Mouse (Mus musculus): Measurements from ENCODE around the gene Sphk2. TPM values are rescaled to one million over a fixed set of nuclear protein-coding genes. Genes with fewer than 3 reads are reported as not detected.

Sphk2 gene
- polyA plus RNA-seq (2014; fragmentation: Nextera tagmentation; extraction: Ambion mirVana), result 16.8 and 23.9 TPM in 2 replicates

DNA sequence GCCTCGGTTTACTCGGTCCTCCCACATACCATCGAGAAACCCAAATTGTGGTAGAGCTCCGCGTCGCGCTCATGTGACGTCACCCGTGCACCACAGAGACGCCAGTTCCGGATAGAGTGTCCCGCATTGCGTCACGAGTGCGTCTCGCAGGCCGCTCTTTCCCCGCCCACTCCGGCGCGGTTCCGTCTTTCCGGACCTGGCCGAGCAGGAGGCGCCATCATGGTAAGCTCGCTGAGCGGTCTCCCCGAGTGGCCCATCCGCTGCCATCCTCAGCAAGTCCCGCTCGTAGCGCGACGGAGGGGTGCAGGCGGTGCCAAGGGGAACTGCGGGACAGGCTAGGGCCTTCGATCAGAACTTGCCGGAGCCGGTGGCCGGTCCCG lies at the start of gene Sphk2:
Gene Sphk2, minus strand, starts transcription at position 85 of the 380 bp plus-strand sequence.
- H3K4me3 ChIP-seq (ENCODE audit: low read length), result peak within 1 kb of the TSS; percentile 63
- H3K4me1 ChIP-seq (ENCODE audit: control insufficient read depth, insufficient read depth, low read length), result peaks cover 39% of the 10 kb centered on the region
- peak; percentile 79 for ATAC-seq (ENCODE audit: low FRiP score, low TSS enrichment)
- H3K27ac ChIP-seq (ENCODE audit: low read depth, low read length), result peak within 1 kb of the TSS; percentile 74
- under 1% methylated on average over 41 of the region's 41 CpGs for WGBS
- no peaks in the 10 kb centered on the region for H3K9me3 ChIP-seq (ENCODE audit: control insufficient read depth, low read length)
- peak within 1 kb of the TSS; percentile 91 for H3K9ac ChIP-seq (ENCODE audit: low read depth, low read length)
- no peaks in the 10 kb centered on the region for H3K27me3 ChIP-seq (ENCODE audit: control insufficient read depth, insufficient read depth, low read length)
- H3K4me2 ChIP-seq (replicated peaks; ENCODE audit: low read depth, low read length), result peak within 1 kb of the TSS; percentile 94
- peaks cover 45% of the 10 kb centered on the region for H3K36me3 ChIP-seq (ENCODE audit: control insufficient read depth, insufficient read depth, low read length)

DNA sequence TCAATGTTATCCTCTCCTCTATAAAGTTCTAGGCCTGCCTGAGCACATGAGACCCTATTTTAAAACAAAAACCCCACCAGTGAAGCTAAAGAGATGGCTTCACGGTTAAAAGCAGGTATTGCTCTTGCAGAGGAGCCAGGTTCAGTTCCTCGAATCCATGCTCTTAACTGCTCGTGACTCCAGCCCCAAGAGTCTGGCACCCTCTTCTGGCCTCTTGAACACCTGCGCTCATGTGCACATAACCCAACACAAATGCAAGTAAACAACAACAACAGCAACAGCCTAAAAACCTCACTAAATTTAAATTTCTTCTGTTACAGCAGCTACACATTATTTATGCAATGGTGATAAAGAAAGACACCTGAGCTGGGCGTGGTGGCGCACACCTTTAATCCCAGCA lies 49.7 kb upstream of the Sphk2 start:
- Histone ChIP-seq H3K4me2 (replicated peaks; ENCODE audit: low read depth, low read length) (no peak overlapping the region), H3K36me3 (ENCODE audit: control insufficient read depth, insufficient read depth, low read length) (no peaks in the 10 kb centered on the region), H3K9me3 (ENCODE audit: control insufficient read depth, low read length) (no peaks in the 10 kb centered on the region), H3K9ac (ENCODE audit: low read depth, low read length) (no peak overlapping the region), H3K27me3 (ENCODE audit: control insufficient read depth, insufficient read depth, low read length) (no peaks in the 10 kb centered on the region), H3K4me3 (ENCODE audit: low read length) (no peak overlapping the region), H3K27ac (ENCODE audit: low read depth, low read length) (no peak overlapping the region), H3K4me1 (ENCODE audit: control insufficient read depth, insufficient read depth, low read length) (no peaks in the 10 kb centered on the region)
- no peak for ATAC-seq (ENCODE audit: low FRiP score, low TSS enrichment)
- WGBS, result 92% methylated on average over 6 of the region's 6 CpGs

DNA sequence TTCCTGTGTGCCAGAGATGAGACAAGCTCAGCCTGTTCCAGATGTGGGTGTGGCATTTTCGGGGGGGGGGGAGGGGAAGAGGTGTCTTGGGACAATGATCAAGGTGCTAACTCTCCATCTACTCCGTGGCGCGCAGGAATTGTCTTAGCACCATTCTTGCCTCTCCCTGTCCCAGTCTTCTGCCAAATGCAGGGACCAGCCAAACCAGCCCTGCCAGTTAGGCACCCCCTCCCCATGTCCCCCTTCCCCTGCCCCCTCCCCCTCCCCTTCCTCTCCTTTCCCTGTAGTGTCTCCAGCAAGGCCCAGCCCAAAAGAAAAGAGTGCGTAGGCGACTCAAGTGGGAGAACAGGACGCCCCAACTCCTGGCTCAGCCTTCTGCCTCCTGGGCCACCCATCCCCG lies 49.0 kb upstream of the Sphk2 start:
- 46% methylated on average over 5 of the region's 8 CpGs for WGBS
- no peak overlapping the region for H3K27ac ChIP-seq (ENCODE audit: low read depth, low read length)
- H3K27me3 ChIP-seq (ENCODE audit: control insufficient read depth, insufficient read depth, low read length), result no peaks in the 10 kb centered on the region
- H3K9me3 ChIP-seq (ENCODE audit: control insufficient read depth, low read length), result no peaks in the 10 kb centered on the region
- ATAC-seq (ENCODE audit: low FRiP score, low TSS enrichment), result no peak
- H3K4me2 ChIP-seq (replicated peaks; ENCODE audit: low read depth, low read length), result no peak overlapping the region
- H3K4me3 ChIP-seq (ENCODE audit: low read length), result no peak overlapping the region
- no peaks in the 10 kb centered on the region for H3K4me1 ChIP-seq (ENCODE audit: control insufficient read depth, insufficient read depth, low read length)
- H3K9ac ChIP-seq (ENCODE audit: low read depth, low read length), result no peak overlapping the region
- H3K36me3 ChIP-seq (ENCODE audit: control insufficient read depth, insufficient read depth, low read length), result no peaks in the 10 kb centered on the region

DNA sequence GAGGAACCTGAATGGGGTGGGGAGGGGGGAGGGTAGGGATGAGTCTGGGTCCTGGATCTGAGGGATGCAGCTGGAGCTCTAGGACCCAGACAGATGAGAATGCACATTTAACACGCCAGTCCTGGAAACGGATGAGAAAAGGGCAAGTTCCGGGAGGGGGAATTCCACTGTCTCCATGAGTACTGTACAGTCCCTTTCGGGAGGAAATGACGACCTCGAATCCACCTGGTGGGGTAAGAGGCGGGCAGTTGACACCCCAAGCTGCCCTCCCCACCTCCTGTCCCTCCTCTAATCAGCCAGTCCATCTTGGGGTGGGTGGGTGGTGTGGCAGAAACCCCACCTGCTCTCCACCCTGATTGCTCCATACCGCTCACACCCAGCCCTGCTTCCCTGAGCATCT lies 48.2 kb upstream of the Sphk2 start:
- WGBS, result 61% methylated on average over 8 of the region's 8 CpGs
- H3K9ac ChIP-seq (ENCODE audit: low read depth, low read length), result no peak overlapping the region
- ATAC-seq (ENCODE audit: low FRiP score, low TSS enrichment), result no peak

DNA sequence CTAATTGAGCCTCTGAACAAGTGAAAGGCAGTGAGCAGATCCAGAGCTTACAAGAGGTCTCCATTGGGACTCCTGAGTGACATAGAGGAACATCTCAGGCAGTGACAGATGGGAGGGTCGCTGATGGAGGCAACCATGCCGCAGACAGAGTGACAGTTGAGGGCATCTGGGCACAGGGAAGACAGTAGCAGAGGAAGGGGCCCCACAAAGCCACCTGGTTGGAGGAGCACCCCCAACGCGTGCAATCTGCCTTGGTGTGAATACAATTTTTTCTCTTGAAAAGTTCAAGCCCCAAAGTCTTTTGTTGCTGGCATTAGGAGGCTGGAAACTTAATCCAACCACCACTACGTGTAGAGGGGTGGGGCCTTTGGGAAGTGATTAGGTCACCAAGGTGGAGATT lies 42.3 kb upstream of the Sphk2 start:
- ATAC-seq (ENCODE audit: low FRiP score, low TSS enrichment), result no peak
- WGBS, result 67% methylated on average over 5 of the region's 5 CpGs
- Histone ChIP-seq H3K27me3 (ENCODE audit: control insufficient read depth, insufficient read depth, low read length) (peaks cover 21% of the 10 kb centered on the region), H3K4me2 (replicated peaks; ENCODE audit: low read depth, low read length) (no peak overlapping the region), H3K27ac (ENCODE audit: low read depth, low read length) (no peak overlapping the region), H3K9ac (ENCODE audit: low read depth, low read length) (no peak overlapping the region), H3K36me3 (ENCODE audit: control insufficient read depth, insufficient read depth, low read length) (no peaks in the 10 kb centered on the region), H3K9me3 (ENCODE audit: control insufficient read depth, low read length) (no peaks in the 10 kb centered on the region), H3K4me3 (ENCODE audit: low read length) (no peak overlapping the region), H3K4me1 (ENCODE audit: control insufficient read depth, insufficient read depth, low read length) (0 out of 2 replicates have a peak, but pooled peaks cover 4% of the 10 kb centered on the region)

More for the DNA sequence above, 48.2 kb upstream of the Sphk2 start:
- Histone ChIP-seq H3K36me3 (ENCODE audit: control insufficient read depth, insufficient read depth, low read length) (no peaks in the 10 kb centered on the region), H3K4me1 (ENCODE audit: control insufficient read depth, insufficient read depth, low read length) (no peaks in the 10 kb centered on the region), H3K9me3 (ENCODE audit: control insufficient read depth, low read length) (no peaks in the 10 kb centered on the region), H3K27me3 (ENCODE audit: control insufficient read depth, insufficient read depth, low read length) (no peaks in the 10 kb centered on the region), H3K4me3 (ENCODE audit: low read length) (no peak overlapping the region), H3K4me2 (replicated peaks; ENCODE audit: low read depth, low read length) (no peak overlapping the region), H3K27ac (ENCODE audit: low read depth, low read length) (no peak overlapping the region)

DNA sequence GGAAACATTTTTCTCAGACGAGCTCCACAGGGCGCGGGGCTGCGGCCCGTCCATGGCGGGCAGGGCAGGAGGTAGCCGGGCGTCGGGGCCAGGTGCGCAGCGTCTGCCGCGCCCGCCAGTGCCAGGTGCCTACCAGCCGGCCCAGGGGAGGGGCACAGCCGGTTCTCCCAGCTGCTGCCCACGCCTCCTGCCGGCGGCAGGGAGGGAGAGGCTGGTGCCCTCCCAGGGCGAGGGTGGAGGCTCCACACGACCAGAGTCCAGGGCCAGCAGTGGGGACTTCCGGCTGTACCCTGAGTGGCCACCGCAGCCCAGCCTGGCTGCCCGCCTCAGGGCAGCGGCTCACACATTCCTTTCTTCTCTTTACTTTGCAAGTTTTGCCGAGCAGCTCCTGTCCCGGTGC lies 41.6 kb upstream of the Sphk2 start:
- H3K27me3 ChIP-seq (ENCODE audit: control insufficient read depth, insufficient read depth, low read length), result peaks cover 21% of the 10 kb centered on the region
- 0 out of 2 replicates have a peak, but pooled peaks cover 4% of the 10 kb centered on the region for H3K4me1 ChIP-seq (ENCODE audit: control insufficient read depth, insufficient read depth, low read length)
- WGBS, result 11% methylated on average over 25 of the region's 27 CpGs
- H3K9me3 ChIP-seq (ENCODE audit: control insufficient read depth, low read length), result no peaks in the 10 kb centered on the region
- H3K36me3 ChIP-seq (ENCODE audit: control insufficient read depth, insufficient read depth, low read length), result no peaks in the 10 kb centered on the region
- no peak overlapping the region for H3K27ac ChIP-seq (ENCODE audit: low read depth, low read length)
- peak; percentile 70 for ATAC-seq (ENCODE audit: low FRiP score, low TSS enrichment)
- peak overlapping the region; percentile 21; the same call in 1 of the 2 replicates for H3K4me3 ChIP-seq (ENCODE audit: low read length)
- peak overlapping the region; percentile 46 for H3K4me2 ChIP-seq (replicated peaks; ENCODE audit: low read depth, low read length)
- peak overlapping the region; percentile 38; the same call in 1 of the 2 replicates for H3K9ac ChIP-seq (ENCODE audit: low read depth, low read length)

DNA sequence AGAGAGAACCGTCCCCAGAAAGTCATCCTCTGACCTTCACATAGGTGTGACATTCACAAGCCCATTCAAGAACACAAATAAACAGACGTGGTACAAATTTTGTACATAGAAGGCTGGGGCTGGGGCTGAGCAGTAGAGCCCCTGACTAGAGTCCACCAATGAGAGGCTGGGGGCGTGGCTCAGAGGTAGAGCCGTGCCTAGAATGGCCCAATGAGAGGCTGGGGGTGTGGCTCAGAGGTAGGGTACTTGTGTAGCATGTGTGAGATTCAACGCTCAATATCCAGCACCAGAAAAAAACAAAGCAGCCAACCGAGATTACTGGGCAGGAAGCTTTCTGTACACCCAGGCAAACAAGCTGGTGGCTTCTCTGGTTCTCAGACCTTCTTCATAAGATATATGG lies 37.9 kb upstream of the Sphk2 start:
- Histone ChIP-seq H3K36me3 (ENCODE audit: control insufficient read depth, insufficient read depth, low read length) (no peaks in the 10 kb centered on the region), H3K4me2 (replicated peaks; ENCODE audit: low read depth, low read length) (no peak overlapping the region), H3K9me3 (ENCODE audit: control insufficient read depth, low read length) (no peaks in the 10 kb centered on the region), H3K4me1 (ENCODE audit: control insufficient read depth, insufficient read depth, low read length) (0 out of 2 replicates have a peak, but pooled peaks cover 4% of the 10 kb centered on the region), H3K27me3 (ENCODE audit: control insufficient read depth, insufficient read depth, low read length) (peaks cover 21% of the 10 kb centered on the region), H3K4me3 (ENCODE audit: low read length) (no peak overlapping the region), H3K9ac (ENCODE audit: low read depth, low read length) (no peak overlapping the region), H3K27ac (ENCODE audit: low read depth, low read length) (no peak overlapping the region)
- WGBS, result 52% methylated on average over 6 of the region's 6 CpGs
- no peak for ATAC-seq (ENCODE audit: low FRiP score, low TSS enrichment)

DNA sequence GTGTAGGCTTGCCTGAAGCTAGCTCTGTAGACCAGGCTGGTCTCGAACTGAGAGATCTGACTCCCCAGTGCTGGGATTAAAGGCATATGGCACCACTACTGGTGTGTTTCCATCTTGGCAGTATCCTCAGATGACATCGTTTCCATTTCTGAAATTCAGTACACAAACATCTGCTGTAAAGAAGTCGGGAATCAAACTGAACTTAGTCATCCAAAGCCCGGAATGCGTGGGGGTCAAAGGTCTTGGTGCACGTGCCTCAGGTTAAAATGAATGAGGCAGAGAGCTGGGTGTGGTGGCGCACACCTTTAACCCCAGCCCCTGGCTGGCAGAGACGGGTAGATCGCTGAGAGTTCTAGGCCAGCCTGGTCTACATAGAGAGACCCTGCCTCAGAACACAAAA lies 32.4 kb upstream of the Sphk2 start:
- H3K4me2 ChIP-seq (replicated peaks; ENCODE audit: low read depth, low read length), result no peak overlapping the region
- H3K9ac ChIP-seq (ENCODE audit: low read depth, low read length), result no peak overlapping the region
- H3K4me1 ChIP-seq (ENCODE audit: control insufficient read depth, insufficient read depth, low read length), result peaks cover 8% of the 10 kb centered on the region
- no peak for ATAC-seq (ENCODE audit: low FRiP score, low TSS enrichment)
- no peak overlapping the region for H3K4me3 ChIP-seq (ENCODE audit: low read length)
- H3K9me3 ChIP-seq (ENCODE audit: control insufficient read depth, low read length), result peaks cover 4% of the 10 kb centered on the region; the same call in 1 of the 2 replicates
- H3K27ac ChIP-seq (ENCODE audit: low read depth, low read length), result no peak overlapping the region
- WGBS, result 66% methylated on average over 9 of the region's 9 CpGs
- H3K36me3 ChIP-seq (ENCODE audit: control insufficient read depth, insufficient read depth, low read length), result no peaks in the 10 kb centered on the region
- no peaks in the 10 kb centered on the region for H3K27me3 ChIP-seq (ENCODE audit: control insufficient read depth, insufficient read depth, low read length)

DNA sequence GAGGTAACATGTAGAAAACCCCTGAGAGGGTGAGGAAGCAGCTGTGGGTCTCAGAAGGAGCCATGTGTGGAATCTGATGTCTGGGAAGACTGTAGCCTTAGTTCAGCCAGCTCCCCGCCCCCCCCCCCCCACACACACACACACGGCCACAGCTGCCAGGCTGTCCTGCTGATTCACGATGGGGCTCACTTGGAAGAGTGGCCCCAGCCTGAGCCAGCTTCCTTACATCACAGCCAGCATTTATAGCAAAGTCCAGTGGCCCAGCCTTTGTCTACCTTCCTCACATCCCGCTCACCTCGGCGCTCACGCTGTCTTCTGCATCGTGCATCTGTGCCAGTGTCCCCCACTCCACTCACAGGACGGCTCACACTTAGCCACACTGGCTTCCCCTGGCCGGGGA lies 31.6 kb upstream of the Sphk2 start:
- no peak overlapping the region for H3K27ac ChIP-seq (ENCODE audit: low read depth, low read length)
- no peaks in the 10 kb centered on the region for H3K27me3 ChIP-seq (ENCODE audit: control insufficient read depth, insufficient read depth, low read length)
- H3K9ac ChIP-seq (ENCODE audit: low read depth, low read length), result no peak overlapping the region
- H3K4me2 ChIP-seq (replicated peaks; ENCODE audit: low read depth, low read length), result no peak overlapping the region
- no peak overlapping the region for H3K4me3 ChIP-seq (ENCODE audit: low read length)
- H3K36me3 ChIP-seq (ENCODE audit: control insufficient read depth, insufficient read depth, low read length), result no peaks in the 10 kb centered on the region
- H3K4me1 ChIP-seq (ENCODE audit: control insufficient read depth, insufficient read depth, low read length), result peaks cover 8% of the 10 kb centered on the region
- WGBS, result 33% methylated on average over 9 of the region's 10 CpGs
- peak; percentile 38; the same call in 1 of the 2 replicates for ATAC-seq (ENCODE audit: low FRiP score, low TSS enrichment)
- H3K9me3 ChIP-seq (ENCODE audit: control insufficient read depth, low read length), result peaks cover 4% of the 10 kb centered on the region; the same call in 1 of the 2 replicates

Measured in kidney, embryonic 14.5 days (tissue).